Mouse (Mus musculus): ENCODE data around the gene A230050P20Rik. TPM values are rescaled to one million over a fixed set of nuclear protein-coding genes. Genes with fewer than 3 reads are reported as not detected.
A peak's percentile ranks its signal among the peaks of the same experiment; 100 is the strongest.

The A230050P20Rik gene
- total RNA-seq, 2 experiments from 2014 or later = 1.5 to 2.6 TPM

DNA sequence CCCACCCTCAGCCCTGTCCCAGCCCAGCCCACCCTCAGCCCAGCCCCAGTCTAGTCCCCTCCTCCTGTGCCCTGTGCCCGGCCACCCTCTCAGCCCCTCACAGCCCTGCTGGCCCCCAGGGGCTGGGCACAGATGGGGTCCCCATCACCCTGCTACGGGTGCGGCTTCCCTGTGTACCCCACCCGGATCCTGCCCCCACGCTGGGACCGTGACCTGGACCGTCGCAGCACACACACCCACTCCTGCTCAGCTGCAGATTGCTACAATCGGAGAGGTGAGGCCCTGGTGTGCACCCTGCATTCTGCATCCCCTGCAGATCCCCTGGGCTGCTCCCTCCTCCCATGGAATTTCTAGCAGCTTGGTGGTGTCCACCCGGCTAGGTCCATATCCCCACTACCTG, 4.5 kb downstream of the A230050P20Rik start:
- ATAC-seq (ENCODE audit: poor library complexity, severe bottlenecking) = no peak

DNA sequence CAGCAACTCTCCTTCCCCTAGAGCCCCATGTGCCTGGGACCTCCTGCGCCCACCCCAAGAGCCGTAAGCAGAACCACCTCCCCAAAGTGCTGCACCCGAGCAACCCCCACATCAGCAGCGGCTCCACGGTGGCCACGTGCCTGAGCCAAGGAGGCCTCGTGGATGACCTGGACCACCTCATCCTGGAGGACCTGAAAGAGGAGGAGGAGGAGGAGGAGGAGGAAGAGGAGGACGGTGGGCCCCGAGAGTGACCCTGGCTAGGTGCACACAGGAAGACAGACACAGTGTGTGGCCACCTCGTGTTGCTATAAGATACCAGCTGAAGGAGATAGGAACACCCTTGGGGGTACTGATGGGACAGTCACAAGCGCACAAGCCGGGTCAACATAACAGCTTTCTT, 5.1 kb downstream of the A230050P20Rik start:
- ATAC-seq (ENCODE audit: poor library complexity, severe bottlenecking) = no peak

DNA sequence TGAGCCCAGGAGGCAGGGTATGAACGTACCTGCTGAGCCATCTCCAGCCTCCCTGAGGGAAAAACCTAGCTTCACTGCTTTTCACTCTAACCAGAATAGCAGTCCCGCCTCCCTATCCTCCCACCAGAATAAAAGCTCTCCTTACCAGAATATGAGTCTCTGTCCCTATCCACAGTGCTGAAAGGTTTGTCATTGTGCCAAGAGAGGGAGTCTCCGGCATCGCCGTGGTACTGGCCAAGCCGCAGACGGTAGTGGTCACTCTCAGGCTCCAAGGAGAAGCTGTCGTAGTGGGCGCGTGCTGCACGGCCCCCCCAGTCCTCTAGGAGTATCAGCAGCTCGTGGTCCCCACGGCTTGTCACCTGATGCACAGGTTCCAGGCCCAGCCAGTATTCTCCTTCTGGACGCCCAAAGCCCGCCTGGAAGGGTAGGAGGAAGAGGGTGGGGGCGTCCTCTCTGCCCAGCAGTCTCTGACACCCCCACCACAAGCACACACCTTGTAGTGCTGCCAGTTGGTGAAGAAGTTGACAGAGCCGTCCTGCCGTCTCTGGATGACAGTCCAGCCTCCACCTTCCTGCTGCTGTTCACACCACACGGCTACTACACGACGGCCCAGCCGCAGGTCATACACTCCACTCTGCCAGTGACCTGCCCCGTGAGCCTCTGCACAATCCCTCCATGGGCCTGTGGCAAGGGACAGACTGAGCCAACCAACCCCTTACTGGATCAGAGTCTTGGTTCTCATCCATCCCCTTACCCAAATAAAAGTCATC, 6.8 kb downstream of the A230050P20Rik start:
- no peak for ATAC-seq (ENCODE audit: poor library complexity, severe bottlenecking)

DNA sequence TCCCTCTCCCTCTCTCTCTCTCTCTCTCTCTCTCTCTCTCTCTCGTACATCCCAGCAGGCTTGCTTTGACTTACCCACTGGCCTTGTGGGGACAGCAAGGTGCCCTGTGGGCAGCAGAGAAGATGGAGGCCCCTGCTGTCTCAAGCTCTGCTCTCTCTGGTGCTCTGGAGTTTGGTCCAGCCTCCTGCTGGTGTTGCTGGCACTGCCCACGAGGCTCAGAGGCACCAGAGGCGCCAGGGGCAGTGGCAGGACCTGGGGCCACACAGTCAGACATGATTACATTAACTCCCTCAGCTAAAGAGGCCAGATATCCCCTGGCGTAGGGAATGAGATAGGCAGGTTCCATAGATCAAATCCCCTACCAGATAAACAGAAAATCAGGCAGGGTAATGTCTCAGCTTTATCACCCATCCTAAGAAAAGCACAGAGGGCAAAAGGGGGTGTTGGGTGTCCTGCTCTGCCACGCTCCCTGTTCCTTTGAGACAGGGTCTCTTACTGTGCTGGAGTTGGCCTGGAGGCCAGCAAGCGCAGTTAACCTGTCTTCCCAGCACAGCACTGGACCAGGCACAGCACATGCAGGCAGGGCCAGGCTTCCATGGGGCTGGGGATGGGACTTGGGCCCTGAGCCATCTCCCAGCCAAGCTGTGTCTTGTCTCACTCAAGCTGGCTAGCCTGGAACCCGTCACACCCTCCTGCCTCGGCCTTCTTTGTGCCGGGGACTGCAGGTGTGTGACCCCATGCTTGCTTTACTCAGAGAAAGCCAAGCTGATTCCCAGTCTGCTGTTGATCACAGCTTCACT, 8.1 kb downstream of the A230050P20Rik start:
- no peak for ATAC-seq (ENCODE audit: poor library complexity, severe bottlenecking)

DNA sequence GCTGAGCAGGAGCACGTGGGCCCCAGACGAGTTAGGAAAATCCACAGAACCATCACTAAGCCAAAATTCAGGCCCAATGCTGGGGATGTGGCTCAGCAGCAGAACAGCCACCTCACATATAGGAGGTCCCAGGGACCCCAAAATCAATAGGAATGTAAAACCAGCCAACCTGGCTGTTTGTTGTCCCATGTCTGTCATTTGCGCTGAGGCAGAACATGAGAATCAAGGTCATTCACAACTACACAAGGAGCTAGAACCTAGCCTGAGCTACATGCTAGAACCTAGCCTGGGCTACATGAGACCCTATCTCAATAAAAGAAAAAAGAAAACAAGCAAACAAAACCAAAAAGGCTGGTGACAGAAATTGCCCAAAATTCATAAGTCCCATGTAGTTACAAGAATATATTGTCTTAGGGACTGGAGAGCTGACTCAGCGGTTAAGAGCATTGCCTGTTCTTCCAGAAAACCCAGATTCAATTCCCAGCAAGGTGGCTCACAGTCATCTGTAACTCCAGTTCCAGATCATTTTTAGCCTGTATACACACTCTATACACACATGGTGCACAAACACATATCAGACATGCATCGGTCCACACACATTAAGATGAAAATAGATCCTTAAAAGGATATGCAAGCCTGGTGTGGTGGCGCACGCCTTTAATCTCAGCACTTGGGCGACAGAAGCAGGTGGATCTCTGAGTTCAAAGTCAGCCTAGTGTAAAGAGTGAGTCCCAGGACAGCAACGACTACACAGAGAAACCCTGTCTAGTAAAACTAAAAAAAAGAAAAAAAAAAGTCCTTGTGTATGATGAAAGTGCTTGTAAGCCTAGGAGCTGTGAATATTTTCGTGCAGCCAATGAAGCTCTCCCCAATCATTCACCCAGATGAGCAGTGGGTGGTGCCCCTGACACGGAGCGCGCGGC, 8.9 kb downstream of the A230050P20Rik start:
- no peak for ATAC-seq (ENCODE audit: poor library complexity, severe bottlenecking)

DNA sequence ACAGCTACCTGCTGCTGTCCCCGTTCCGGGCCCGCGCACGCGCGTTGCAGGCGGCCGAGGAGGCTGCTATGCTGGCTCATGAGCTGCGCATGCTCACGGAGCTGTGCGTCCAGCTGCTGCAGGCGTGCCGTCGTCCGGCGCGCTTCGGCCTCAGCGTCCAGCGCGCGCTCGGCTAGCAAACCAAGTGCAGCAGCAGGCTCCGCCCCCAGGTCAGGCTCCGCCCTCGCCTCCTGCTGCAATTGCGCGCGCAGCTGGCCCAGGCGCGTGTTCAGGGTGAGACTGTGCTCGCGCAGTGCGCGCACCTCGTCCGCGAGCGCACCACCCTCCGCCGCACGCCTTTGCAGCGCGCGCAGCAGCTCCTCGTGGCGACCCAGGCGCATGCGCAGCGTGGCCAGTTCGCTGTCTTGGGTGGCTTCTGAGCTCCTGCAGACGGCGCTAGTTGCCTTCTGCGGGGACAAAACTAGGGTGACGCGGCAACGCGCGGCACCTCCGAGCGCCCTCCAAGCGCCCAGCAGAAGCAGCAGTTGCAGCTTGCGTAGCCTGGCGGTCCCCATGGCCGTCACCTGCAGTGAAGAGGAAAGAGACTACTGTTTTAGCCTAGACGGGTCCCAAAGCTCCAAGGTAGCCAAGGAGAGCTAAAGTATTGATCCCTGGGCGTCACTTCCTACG, 9.7 kb downstream of the A230050P20Rik start:
- peak; percentile 94 for ATAC-seq (ENCODE audit: poor library complexity, severe bottlenecking)

DNA sequence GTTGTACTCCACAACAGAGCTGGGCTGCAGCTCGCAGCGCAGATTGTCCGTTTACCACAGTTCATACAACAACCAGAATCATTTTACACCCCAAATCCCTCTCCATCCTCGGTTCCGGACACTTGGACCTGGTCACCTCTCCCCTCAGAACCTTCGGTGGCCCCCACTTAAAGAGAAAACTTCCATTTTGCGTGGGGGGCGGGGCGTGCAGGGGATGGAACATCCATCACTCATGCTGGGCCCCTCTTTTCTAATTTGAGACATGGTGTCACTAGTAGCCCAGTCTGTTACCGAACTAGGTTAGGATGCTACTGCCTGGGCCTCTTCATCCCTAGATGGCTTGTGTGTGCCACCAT, 10.2 kb downstream of the A230050P20Rik start:
- no peak for ATAC-seq (ENCODE audit: poor library complexity, severe bottlenecking)

DNA sequence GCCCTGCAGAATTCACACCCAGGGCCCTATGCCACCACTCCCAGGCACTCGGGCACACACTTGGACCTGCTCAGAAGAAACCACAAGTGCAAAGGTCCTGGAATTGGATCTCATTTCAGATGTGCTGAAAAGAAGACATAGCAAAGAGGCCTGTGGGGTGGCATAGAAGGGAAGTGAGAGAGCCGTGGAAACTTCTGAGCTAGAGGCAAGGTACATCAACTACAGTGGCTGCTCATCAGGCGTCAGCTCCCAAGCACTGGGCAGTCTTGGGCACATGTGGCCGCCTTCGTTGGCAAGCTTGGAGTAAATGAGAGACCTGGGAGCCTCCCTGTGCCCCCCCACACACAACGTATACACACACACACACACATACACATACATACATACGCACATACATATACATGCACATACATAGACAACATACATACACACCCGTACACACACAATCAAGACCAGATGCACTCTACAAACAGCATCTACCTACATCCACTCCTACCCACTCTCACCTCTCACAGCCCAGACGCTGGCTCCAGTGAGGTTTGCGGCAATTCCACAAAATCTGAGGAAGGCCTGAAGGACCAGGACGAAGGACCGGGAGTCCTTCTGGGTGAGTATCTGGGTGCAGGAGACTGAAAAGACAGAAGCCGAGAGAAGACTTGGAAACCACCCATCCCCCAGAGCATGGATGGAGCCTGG, 10.8 kb downstream of the A230050P20Rik start, which contains the start of gene Angptl6:
TSS of gene Angptl6 (minus strand) at position 631 of the 696 bp plus-strand sequence.
- ATAC-seq (ENCODE audit: poor library complexity, severe bottlenecking) = no peak

DNA sequence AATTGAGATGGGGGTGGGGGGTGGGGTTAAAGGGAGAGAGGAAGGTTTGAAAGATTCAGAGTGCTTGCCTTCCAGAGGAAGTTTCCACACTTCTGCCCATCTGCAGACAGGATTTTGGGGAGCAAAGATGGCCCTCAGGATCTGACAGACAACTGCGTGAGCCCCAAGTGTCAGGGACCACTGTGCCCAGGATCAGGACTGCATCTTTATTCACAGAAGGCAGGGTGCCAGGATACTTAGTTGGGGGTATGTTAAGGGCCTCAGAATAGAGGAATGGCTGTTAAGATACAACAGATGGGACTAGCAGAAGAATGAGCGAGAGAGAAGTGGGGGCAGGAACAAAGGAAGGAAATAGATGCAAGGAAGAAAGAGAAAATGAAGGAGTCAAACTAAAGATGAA, 18.1 kb downstream of the A230050P20Rik start:
- ATAC-seq (ENCODE audit: poor library complexity, severe bottlenecking) = no peak

DNA sequence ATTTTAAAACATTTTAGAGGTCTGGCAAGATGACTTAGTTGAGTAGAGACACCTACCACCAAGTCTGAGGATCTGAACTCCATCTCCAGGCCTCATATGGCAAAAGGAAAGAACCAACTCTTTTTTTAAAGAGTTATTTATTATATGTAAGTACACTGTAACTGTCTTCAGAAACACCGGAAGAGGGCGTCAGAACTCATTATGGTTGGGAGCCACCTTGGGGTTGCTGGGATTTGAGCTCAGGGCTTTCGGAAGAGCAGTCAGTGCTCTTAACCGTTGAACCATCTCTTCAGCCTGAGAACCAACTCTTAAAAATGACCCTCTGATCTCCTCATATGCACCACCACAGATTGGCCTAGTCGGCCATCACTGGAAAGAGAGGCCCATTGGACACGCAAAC, 18.7 kb downstream of the A230050P20Rik start:
- ATAC-seq (ENCODE audit: poor library complexity, severe bottlenecking) = no peak

DNA sequence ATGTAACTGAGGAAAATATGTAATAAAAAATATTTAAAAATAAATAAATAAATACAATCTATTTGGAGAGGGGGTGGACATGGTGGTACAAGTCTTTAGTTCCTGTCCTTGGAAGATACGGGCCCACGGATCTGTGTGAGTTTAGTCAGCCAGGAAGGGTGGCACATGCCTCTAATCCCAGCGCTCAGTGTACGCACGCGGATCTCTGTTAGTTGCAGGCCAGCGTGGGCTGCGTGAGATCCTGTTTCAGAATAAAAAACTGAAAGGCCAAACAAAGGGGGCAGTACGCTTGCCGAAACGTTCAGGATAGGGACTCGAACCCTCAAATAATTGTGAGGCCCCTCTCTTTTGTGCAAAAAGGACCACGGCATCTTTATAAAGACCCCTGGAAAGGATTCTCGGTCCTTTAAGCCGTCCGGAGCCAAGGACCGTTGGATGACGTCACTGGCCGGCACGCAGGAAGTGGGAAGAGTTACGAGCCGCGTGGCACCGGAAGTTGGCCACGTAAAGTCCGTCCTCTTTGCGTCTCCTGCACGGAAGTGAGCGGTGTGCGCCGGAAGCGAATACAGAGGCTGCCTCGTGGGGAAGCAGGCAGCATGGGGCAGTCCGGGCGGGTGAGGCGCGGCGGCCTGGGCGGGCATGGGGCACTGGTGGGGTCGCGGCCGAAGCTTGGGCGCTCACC, 19.4 kb downstream of the A230050P20Rik start, which contains the start of gene Ppan:
TSS of gene Ppan (plus strand) at position 472 of the 682 bp plus-strand sequence.
- ATAC-seq (ENCODE audit: poor library complexity, severe bottlenecking) = peak; percentile 99

DNA sequence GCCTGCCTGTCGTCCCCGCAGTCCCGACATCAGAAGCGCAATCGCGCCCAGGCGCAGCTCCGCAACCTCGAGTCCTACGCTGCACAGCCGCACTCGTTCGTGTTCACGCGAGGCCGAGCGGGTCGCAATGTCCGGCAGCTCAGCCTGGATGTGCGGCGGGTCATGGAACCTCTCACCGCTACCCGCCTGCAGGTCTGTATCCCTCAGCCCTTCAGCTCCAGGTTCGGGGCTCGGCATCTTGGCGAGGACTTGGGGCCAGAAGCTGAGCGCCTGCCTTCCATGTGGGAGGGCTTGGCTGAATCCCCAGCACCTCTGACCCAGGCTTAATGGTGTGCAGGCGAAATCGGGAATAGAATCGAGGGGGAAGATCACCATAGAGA, 19.9 kb downstream of the A230050P20Rik start:
- no peak for ATAC-seq (ENCODE audit: poor library complexity, severe bottlenecking)

DNA sequence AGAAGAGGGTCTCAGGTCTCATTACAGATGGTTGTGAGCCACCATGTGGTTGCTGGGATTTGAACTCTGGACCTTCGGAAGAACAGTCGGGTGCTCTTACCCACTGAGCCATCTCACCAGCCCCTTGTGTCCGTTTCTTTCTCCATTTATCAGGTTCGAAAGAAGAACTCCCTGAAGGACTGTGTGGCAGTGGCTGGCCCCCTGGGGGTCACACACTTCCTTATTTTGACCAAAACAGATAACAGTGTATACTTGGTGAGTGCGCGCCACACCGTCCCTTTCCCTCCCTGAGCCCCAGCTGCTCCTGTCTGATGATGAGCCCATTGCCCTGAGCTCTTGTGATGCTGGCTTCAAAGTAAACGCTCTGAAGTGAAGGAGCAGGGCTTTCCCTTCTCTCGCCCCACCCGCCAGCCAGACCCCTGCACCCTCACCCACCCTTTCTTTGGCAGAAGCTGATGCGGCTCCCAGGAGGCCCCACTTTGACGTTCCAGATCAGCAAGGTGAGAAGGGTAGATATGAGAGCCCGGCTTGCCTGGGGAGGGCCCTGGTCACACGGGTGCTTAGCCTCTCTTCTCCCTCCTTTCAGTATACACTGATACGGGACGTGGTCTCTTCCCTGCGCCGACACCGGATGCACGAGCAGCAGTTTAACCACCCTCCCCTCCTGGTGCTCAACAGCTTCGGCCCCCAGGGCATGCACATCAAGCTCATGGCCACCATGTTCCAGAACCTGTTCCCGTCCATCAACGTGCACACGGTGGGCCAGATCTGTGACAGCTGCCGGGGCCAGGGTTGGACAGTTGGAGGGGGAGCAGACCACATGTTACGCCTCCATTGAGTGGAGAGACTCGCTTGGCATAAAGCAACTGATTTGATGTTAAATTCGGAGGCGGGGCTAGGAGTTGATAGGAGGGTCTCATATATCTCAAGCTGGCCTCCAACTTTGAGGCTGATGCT, 21.0 kb downstream of the A230050P20Rik start:
- no peak for ATAC-seq (ENCODE audit: poor library complexity, severe bottlenecking)

DNA sequence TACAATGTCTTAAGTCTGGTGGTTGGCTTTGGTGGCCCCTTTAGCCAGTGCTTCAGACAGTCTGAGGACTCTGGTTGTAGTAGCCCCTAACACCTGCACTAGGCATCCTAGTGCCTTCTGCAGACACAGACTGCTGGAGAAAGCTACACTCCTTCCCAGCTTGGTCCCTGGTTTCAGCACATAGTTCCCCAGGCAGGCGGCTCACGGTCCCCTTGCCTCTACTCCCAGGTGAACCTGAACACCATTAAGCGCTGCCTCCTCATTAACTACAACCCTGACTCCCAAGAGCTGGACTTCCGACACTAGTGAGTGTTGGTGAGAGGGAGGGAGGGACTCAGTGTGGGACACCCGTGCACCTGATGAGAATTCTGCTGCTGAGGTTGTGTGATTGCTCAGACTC, 22.0 kb downstream of the A230050P20Rik start:
- ATAC-seq (ENCODE audit: poor library complexity, severe bottlenecking) = no peak

DNA sequence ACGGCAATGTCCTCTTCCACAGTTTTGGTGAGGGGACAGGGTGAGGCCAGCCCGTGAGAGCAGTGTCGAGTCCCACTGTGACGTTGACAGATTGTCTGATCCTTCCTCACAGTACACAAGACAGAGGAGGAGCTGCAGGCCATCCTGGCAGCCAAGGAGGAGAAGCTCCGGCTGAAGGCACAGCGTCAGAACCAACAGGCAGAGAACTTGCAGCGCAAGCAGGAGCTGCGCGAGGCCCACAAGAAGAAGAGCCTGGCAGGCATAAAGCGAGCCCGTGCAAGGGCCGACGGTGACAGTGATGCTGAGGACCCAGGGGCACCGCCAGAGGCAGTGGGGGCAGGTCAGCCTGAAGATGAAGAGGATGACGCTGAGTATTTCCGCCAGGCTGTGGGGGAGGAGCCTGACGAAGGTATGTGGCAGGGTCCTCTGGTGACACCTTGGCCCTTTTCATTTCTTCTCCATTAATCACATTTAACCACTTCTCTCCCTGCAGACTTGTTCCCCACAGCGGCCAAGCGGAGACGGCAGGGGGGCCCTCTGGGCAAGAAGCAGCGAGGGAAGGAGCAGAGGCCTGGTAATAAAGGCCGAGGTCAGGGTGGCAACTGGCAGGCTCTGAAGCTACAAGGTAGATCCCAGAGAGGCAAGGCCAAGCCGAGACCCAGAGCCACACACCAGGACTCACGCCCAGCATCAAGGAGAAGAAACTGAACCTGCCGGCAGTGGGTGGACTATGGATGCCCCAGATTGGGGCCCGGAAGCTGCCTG, 23.1 kb downstream of the A230050P20Rik start:
- ATAC-seq (ENCODE audit: poor library complexity, severe bottlenecking) = no peak

DNA sequence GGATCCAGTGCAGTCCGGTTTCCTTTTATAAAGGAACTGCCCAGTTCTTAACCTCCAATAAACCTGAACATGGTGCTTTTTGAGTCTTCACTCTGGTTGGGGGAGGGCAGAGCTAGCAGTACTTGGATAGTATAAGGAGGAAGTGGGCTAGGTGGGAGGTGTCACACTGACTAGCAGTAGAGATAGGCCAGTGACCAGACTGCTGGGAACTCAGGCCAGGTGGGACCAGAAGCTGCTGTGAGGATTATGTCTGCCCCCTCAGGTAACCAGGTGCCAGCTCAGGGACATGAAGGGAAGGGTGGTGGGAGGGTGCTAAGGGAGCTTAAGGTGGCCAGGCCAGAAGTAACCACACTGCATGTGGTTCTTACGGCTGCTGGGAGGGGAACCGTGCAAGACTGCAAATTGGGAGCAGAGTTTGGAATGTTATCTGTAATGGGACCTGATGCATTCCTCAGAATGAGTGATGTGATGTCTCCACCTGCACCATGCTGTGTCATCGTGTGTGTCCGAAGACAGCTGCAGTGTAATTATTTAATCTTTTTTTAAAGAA, 23.7 kb downstream of the A230050P20Rik start:
- ATAC-seq (ENCODE audit: poor library complexity, severe bottlenecking) = no peak

DNA sequence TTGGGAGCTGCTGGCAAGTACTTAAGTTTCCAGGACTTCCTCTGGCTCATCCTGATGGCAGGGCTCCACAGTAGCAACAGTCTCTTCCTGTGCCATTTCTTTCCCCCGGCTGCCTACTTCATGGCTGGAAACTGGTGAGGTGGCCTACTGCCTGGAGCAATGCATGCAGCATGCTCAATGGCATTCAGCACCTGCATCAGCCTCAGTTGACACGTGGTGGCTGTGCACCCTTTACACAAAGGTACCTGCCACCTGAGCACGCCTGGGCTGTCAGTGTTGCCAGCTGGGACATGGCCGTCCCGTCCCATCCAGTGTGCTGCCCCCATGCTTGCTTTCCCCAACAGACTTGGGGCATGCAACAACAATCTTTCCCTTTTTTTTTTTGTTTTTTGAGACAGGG, 24.6 kb downstream of the A230050P20Rik start:
- no peak for ATAC-seq (ENCODE audit: poor library complexity, severe bottlenecking)
